Mouse (Mus musculus): Measurements from ENCODE around the gene Larp1.

Gene Larp1

DNA sequence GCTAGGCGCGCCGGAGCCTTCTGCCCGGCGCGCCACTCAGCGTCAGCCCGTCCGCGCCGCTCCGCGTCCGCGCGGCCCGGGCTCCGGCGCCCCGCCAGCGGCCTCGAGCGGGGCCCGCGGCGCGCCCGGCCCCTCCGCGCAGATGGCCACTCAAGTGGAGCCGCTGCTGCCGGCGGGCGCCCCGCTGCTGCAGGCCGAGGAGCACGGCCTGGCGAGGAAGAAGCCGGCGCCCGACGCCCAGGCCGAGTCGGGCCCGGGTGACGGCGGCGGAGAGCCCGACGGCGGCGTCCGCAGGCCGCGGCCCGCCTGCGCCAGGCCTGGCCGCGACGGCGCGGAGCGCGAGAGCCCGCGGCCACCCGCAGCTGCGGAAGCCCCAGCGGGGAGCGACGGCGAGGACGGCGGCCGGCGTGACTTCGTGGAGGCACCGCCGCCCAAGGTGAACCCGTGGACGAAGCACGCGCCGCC, at the start of gene Larp1:
Gene Larp1 (plus strand): TSS at position 14 of the 465 bp plus-strand sequence.
- peak; percentile 53 for DNase-seq

DNA sequence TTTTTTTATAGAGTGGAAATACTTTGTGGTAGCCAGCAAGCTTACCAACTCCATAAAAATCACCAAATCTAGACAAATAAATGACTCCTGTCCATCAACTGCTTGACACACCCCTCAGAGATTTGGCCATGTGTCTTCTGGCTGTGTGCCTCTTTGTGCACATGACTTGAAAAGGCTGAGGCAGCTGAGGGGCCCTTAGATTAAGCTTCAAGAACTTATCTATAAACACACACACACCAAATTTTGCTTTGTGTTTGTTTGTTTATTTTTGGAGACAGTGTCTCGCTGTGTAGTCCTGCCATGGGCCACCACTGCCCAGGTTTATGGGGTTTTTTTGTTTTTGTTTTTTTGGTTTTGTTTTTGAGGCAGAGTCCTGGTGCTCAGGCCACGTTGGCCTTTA, 48.9 kb upstream of the Larp1 start:
- DNase-seq = no peak

DNA sequence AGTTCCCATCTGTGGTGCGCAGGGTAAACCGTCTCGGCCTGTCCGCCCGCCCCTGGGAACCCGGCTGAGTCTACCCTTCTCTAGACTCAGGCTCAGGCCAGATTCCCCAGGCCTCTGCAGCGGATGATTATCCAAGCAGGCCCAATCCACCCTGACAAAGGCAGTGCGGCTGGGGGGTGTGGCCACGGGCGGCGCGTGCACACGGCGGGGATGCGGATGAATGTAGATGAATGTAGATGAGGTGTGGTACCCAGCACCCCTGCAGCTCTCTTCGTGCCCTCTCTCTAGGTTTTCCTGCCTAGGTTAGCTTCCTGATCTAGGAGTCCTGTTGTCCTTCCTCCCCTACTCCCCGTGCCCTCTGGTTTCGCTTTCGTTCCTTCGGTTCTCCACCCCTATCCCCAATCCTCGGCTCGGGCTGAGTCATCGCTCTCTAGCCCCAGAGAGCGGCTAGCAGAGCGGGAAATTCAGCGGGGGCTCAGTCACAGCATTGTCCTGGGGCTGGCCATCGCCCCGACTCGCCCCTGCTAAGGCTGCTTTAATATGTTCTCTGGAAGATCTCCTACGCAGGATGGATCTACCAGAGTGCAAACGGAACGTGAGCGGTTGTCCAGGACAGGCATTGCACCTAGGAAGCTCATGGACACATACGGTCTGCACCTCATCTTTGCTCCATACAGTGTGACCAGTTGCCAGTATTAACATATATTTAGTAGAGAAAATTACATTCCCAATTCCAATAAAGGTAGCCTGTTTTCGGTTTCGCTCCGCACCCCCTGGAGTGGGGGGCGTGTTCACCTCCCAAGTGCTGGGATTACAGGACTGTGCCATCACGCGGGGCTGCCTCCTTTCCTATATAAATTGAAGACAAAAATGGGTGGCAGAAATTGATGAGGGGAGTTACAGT, 46.2 kb upstream of the Larp1 start:
- peak; percentile 82 for DNase-seq

DNA sequence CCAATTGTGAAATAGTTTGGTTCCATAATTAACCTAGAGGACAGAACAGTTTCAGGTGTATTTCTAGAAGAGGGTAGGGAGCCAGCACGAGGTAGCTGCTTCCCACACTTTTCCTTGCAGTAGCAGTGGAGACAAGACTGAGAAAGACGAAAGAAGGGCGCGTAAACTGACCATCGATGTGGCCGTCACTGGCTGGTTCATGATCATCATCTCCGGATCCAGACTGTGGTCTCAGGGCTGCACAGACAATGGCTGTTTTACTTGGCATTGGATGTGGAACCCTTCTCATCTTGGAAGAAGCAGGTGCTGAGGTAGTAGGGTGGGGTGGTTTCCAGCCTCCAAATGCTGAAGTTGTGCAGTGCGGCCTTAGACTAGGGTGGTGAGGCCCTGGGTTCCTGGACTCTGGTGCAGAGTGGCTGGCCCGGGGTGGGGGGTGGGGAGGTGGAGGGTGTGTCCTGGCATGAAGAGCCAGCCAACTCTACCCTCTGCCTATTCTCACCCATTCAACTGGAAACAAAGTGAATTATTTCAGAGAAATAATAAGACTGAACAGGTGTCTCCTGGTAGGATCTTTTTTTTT, 45.5 kb upstream of the Larp1 start:
- DNase-seq = no peak

DNA sequence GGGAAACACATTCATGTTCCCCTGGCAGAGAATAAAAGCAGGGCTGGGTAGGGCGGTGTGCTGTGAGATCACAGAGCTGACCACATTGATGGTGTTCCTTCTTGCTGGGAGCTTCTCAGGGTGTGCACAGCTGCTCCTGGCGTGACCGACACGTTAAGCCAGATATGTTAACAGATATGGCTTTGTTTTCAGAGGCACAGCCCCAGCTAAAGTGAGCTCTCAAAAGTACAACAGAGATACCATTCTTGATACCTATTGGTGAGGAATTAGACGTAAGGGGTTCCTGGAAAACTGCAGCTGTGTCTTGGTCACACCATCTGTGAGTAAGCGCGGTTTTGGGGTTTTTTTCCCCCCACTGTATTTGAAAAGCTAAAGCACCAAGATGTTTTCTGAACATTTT, 42.2 kb upstream of the Larp1 start:
- DNase-seq = no peak

DNA sequence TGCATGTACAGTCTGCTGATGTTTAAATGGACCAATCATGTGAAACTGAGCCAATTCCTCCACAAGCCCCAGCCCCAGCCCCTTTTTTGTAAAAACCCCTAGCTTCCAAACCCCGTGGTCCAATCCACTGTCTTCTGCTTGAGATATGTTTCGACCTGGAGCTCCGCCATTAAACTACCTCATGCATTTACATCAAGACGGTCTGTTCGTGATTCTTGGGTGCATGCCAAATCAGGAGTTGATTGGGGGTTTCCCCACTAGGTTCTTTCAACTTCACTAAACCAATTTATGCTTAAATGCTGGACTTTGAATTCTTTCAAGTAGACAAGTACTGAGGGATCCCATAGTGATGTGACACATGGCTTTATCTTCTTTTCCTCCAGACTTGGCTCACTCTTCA, 40.6 kb upstream of the Larp1 start:
- no peak for DNase-seq

DNA sequence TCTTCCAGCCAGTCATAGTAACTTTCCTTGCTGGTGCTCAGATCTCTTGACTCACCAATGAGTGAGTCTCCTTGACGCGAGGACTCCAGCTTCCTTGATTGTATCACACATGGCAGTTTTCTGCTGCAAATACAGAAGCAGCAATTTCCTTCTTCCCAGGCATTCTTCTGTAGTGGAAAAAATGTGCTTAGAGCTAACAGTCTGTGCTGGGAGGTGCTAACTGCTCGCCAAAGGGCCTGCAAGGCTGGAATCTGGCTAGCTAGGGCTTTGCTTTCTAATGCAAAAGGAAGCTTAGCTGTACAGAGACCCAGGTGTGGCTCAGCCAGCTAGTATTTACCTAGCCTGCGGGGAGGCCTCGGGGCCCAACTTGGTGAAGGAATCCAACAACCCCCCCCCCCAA, 38.3 kb upstream of the Larp1 start:
- no peak for DNase-seq

DNA sequence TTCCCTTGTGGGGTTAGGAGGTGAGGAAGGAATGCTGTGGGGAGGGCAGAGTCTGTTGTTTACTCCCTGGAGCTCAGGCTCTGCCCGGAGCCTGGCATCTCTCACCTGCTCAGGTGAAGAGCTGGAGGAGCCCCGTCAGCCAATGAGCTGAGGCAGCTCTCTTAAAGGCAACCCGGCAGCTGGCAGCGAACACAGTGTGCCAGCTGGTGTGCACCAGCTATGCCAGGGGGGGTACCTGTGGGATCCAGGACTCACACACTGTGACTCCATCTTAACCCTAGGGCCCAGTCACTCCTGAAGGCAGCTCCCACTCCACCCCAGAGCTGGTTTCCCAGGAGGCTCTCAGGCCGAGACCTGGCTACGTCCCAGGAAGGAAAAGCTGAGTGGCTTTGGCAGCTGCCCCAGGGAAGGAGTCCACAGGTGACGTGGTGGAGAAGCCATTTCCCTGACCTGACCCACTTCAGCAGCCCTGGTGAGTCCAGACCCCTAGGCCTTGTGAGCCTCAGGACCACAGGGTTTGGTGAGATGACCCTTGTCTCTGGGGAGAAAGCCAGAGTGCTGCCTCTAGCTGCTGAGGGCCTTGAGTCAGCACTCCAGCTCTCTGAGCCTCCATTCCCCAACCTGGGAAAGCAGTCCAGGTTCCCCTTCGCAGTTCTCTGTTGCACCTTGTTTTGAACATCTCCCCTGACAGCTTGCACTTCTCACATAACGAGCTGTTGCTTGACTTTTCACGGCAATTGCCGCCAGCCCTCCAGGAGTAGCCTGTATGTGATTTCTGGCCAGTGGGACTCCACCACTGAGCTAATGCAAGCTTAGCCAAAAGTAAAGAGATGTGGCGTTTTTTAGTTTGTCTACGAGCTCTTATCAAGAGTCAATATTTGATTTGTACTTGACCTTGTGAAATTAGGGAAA, 35.6 kb upstream of the Larp1 start:
- DNase-seq = no peak

DNA sequence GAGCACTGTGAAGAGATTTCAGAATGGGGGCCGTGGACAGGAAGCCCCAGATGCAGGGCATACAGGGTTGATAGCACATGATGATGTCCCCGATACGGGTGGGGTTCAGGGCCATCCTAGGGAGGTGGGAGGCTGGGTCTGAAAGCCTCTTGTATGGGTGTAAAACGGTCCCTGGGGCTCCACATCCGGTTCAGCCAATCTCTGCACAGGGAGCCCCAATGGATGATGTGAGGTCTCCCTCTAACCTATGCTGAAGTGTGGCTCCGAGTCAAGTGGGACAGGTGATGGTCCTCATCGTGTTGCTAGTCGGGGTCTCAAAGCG, 35.0 kb upstream of the Larp1 start:
- DNase-seq = no peak

DNA sequence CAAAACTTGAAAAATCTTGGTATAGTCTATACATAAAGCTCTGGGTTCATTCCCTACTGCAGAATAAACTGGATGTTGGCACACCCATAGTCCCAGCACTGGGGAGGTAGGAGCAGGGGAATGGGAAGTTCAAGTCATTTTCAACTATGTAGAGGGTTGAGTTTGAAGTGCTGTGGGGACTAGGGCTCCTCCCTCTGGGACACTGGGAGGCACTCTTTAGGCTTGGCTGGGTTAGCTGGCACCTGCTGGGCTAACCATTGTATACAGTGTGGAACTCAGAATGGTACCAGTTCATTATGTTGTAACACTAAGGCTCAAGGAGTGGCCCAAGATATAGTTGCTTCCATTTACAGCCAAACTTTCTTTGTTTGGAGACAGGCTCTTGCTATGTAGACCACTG, 33.0 kb upstream of the Larp1 start:
- no peak for DNase-seq

DNA sequence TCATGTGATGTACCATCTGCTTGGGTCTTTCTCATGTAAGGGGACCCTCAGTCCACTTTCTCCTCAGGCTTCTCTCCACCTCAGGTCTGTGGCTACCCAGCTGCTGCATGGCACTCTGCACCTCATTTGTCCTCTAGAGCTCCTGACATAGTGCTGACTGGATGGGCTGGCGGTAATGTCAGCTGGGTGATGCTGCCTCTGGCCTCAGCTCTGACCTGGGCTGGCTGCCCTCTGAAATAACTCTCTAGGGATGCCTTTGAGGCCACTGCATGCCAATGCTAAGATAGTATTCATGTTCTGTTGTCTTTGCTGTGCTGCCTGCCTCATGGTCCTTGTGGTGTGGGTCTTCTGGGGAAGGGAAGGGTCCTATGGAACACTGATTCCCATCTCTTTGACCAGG, 31.2 kb upstream of the Larp1 start:
- DNase-seq = no peak

DNA sequence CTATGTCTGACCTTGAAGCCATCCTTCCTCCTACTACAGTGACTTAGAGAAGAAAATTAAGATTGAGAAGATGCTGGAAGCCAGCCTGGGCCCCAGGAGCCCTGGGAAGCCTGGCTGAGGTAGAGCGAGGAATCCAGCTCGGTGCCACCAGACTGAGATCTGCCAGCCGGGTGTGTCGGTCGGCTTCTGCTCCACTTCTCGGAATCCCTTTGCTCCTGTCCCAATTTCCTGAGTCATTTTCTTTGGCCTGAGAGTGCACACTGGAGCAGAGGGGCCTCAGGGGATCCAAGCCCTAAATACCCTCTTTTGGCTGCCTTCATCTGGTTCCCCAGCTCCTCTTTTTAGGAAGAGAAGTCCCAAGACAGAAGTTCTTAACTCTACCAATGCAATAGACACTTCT, 29.2 kb upstream of the Larp1 start:
- DNase-seq = no peak

DNA sequence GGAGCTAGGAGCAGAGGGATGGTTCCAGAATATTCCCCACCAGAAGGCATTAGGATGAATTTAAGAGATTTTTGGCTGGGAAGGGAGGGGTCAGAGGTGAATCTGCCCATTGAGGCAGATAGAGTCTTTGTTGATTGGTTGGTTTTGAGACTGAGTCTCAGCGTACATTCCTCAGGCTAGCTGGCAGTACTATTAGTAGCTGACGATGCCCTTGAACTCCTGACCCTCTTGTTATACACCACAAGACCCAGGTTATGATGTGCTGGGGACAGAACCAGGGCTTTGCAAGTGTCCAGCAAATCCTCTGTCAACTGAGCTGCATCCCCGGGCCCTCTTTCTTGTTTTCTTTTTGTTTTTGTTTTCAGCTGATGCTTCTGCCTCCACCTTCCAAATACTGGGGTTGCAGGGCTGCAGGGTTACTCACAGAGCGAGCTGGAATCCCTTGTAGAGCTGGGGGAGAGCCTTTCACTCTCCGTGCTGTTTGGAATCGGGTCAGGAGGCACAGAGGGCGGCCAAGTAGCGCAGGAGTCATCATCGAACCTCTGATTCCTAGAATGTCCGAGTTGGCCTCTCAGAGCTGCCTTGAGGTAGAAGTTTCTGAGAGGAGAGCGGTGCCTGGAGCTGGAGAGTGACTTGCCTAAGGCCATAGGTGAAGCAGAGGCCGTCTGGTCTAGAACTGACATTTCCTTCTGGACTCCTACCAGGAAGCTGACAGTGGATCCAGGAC, 27.6 kb upstream of the Larp1 start:
- no peak for DNase-seq

DNA sequence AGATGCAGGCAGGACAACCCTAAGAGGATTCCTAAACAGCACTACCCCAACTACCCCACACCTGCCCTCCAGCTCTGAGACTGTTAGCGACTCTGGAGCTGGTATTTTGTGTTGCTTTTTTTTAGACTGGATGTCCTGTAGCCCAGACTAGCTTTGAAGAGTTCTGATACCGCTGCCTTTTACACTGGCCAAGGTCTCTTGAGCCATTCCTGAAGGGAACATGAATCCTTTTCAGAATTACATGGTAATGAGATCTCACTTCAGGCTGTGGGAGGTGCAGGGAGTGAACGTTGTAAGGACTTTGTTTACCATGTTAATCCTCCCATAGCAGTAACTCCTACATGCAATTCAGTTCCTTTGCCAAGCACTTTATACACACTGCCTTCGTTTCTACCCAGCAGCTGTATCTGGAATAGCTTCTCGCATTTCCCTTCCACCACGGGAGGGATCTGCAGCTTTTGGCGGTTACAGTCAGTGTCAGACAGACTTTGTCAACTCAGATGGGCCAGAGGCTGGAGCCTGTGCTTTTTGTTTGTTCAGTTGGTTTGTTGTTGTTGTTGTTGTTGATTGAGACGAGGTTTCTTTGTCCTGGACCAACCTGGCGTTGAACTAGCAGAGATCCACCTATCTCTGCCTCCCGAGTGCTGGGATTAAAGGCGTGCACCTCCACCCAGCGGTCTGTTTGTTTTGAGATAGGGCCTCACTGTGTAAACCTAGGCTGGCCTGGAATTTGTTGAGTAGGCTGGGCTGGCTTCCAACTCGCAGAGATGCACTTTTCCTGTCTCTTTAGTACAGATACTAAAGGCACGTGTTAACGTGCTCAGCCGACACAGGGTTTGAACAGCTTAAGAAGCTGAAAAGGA, 25.2 kb upstream of the Larp1 start:
- no peak for DNase-seq

DNA sequence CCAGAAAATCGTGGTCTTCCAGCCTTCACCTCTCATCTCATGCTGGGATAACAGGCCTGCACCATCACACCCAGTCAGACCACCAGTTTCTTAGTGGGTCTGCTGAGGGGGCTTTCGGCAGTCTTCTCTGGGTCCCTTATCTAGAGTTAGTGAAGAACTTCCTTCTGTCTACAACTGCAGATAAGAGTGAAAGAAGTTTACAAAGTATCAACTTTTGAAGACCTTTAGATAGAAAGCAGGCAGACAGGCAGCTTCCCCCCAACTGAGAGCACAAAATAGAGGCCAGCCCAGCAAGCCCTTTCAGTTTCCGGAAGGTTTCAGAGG, 24.6 kb upstream of the Larp1 start:
- no peak for DNase-seq

DNA sequence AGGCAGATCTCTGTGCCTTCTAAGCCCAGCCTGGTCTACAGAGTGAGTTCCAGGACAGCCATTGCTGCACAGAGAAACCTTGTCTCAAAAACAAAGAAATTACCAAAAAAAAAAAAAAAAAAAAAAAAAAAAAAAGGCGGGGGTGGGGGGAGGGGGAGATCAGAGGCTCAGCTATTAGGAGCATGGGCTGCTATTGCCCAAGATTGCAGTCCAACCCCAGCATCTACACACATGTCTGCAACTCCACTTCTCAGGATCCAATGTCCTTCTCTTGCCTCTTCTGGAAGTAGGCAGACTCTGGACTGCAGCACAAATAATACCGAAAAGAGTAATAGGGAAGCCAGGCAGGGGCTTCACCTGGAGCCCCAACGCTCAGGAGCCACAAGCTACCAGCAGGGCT, 23.4 kb upstream of the Larp1 start:
- DNase-seq = no peak

DNA sequence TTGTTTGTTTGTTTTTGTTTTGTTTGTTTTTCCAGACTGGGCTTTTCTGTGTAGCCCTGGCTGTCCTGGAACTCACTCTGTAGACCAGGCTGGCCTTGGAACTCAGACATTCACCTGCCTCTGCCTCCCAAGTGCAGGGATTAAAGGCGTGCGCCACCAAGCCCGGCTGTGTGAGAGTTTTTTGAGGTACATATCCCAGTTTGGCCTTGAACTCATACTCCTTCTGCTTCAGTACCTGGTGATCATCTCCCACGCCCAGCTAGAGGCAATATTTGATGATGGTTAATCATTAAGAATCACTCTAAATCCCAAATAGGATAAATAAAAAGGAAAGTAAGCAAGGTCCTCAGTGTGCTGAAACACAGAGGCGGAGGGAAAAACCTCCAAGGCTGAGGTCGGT, 22.8 kb upstream of the Larp1 start:
- DNase-seq = no peak

DNA sequence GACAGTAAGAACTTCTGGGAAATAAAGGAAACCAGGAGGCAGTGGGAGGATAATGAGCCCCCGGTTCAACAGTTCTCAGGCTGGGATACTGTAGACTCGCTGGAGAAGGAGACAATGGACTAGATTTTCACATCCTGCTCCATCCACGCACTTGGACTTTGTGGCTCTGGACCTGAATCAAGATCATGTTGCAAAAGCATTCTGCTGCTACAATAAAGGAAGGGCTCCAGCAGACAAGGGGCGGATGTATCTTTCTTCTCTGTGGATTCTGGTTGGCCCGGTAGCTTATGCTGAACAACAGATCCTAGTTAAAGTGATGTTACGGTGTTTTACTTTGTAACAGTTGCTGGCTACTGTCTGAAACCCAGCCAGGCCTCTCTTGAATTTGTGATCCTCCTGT, 22.4 kb upstream of the Larp1 start:
- no peak for DNase-seq

DNA sequence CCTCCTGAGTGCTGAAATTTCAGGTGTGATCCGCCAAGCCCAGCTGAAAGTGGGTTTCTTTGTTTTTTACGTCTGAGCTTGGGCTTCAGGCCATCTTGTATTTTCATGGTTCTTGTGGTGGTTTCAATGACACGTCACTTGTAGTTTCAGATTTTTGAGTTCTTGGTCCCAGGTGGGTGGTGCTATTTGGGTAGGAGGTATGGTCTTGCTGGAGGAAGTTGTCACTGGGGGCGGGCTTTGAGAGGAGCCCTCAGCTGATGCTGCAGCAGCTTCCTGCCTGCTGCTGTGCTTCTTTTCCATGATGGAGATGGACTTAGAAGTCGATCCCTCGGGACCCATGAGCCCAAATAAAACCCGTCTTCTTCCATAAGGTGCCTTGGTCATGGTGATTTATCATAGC, 22.0 kb upstream of the Larp1 start:
- DNase-seq = no peak

DNA sequence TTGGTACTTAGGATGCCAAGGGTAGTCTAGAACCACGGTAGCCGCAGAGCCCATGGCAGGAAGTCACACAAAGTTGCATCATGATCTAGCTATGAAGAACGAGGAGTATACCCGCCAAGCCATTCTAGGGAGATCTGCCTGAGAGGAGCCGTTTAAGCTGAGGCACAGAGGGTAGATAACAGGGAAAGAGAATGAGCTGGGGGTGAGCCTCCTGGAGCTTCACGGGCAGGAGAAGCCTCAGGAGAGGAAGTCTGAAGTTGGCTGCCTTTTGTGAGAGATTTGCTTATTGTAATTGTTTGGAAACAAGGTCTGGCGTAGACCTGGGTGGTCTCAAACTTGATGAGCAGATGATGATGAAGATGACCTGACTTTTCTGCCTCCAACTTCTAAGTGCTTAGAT, 10.7 kb upstream of the Larp1 start:
- DNase-seq = no peak

DNA sequence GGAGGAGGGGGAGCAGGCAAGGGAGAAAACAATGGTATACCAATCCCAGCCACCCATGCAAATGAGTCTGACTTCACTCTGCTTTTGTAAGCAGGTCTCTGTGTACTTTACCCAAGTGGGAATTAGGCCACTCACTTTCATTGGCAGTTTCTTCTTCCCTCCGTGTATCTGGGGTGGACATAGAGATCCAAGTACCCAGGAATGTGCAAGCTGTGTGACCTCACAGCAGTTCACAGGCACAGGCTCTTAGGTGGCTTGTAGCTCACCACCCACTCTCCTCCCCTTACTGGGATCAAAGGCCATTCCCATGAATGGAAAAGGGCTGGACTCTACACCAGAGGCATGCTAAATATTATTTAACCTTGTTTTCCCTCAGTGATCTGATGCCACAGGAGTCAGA, 10.0 kb upstream of the Larp1 start:
- no peak for DNase-seq

DNA sequence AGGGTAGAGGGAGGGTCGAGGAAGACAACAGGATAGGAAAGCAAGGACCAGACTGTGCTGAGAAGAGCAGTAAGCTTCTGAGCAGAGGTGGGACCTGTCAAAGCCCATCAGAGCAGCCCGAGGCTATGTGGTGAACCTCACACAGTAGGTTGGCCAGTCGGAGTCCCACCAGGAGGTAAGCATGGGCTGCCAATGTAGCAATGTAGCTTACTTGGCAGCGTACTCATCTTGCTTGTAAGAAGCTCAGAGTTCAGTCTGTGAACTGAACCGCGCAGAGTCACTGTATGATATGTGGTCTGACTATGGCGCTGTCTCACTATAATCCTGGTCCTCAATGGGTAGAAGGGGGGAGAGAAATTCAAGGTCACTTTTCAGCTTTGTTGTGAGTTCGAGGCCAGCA, 5.7 kb upstream of the Larp1 start:
- DNase-seq = no peak

Measured in right cerebral cortex, postnatal 25 days (tissue).